Comparison of ENCODE assay signal across 13 mouse cellular contexts in genomic region chr17:44645146-44645545, GRCm38 (mm10).
"Had no signal": no experiment of that assay in that cellular context is flagged by ENCODE, and none has a peak within 500 bp of the region (broad histone marks: within the 10 kb centered on the region; RNA-seq: fewer than 3 reads in every experiment).

No protein-coding gene starts in this region.

- DNase-seq: gastrocnemius, postnatal 14 days; gastrocnemius, postnatal 36 days; heart, adult 2 months; heart, postnatal 10 days; heart, postnatal 4 days; kidney, adult 18-20 months; kidney, adult 8-10 months; kidney, postnatal 10 days; kidney, postnatal 25 days; kidney, postnatal 4 days; layer of hippocampus, postnatal 36 days; liver; liver, embryonic 13.5 days had no signal
